Mouse (Mus musculus): ENCODE data around the gene Cdh4.

DNA sequence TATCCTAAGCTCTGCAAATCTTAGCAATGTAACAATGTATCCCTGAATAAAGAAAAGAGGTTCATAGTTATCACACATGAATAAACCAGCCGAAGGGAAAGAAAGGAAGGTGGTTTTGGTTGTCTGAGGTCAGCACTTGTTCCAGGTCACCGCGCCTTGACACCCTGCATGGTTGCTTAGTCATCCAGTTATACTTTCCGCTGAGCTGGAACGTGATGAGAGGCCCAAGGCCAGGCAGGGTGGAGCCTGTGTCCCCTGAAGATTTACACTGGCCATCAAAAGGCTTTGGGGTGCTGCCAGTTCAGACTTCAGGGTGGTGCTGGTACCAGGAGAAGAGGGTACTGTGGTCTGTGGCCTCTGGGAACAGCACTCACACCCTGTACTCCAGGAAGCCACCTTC lies 105.4 kb downstream of the Cdh4 start:
- TF ChIP-seq TAL1 (IDR thresholded peaks at IDR 0.05; ENCODE audit: low read length) (no peak), GATA1 (IDR thresholded peaks at IDR 0.05; ENCODE audit: low read length) (no peak)

All from erythroblast, embryonic 14.5 days (primary cell).